Mouse (Mus musculus) retina, postnatal 7 days (tissue): ENCODE data around the gene Cdkal1.

Experiments
- DNase-seq: peaks from one replicate; pipeline ENCODE4 v3.0.0-alpha.2; 2012; ENCODE audit warnings: low read depth, low spot score

Cdkal1 gene

DNA sequence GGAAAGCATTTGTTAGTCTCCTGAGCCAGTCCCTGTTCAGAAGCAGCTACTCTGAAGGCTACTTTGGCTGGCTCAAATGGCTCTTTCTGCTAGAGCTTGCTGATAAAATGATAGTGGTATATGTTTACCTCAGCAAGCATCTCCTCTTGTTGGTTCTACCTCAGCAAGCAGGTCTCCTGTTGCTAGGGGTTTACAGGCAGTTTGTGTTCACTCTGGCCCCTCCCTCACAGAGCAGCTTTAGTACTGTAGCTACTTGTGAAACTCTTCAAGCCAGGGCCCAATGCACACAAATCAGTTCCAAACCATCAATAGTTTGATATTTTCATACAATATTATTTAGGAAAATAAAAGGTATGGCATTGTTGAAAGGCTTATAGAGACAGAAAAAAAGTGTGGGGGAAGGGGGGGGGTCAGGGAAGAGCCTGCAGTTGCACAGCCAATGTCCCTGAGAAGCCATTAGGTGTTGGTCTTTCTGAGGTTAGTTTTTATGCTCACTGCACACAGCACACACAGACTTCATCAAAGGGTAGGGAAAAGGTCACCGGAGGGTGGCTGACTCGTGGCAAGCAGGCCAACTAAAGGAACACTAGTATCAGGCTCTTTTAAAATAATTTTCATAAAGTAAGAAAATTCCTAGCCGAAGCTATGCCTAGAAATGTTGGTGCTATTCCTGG lies 499.9 kb downstream of the Cdkal1 start:
- no peak for DNase-seq

DNA sequence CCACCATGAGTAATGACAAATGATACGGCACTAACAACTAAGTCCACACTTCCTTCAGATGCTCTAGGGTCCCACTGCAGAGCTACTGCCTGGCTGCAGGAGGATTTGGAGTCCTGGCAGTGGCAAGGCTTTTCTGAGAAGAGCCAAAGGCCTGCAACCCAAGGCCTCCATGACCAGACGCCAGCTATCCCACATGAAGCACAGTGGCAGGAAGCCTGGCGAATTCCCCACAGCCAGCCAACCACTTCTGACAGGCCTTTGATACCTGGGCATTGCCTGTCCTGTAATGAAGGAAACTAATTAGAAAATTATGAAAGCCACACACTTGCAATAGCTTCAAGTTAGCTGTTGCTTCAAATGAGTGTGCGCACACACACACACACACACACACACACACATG lies 500.5 kb downstream of the Cdkal1 start:
- no peak for DNase-seq

DNA sequence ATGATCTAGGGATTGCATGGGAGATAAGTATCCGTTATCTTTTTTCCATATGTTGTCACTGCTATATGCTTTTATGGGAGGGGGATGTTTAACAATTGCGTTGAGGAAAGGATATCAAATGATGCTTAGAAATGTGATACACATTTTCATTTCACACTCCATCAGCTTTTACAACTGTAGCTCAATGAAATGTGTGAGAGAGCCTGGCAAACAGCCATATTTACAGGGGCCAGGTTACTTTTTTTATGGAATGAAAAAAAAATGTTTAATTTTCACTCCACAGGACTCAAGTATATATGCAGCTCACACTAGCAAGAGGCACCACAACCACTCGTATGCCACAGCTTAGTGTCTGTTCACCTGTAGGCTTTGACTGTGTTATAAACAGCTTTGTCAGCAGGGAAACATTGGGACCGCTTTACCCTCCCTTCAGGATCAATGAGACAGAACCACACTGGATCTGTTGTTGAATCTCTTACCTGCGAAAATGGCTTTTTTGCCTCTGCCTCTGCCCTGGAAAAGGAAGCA lies 501.5 kb downstream of the Cdkal1 start:
- DNase-seq, result no peak

DNA sequence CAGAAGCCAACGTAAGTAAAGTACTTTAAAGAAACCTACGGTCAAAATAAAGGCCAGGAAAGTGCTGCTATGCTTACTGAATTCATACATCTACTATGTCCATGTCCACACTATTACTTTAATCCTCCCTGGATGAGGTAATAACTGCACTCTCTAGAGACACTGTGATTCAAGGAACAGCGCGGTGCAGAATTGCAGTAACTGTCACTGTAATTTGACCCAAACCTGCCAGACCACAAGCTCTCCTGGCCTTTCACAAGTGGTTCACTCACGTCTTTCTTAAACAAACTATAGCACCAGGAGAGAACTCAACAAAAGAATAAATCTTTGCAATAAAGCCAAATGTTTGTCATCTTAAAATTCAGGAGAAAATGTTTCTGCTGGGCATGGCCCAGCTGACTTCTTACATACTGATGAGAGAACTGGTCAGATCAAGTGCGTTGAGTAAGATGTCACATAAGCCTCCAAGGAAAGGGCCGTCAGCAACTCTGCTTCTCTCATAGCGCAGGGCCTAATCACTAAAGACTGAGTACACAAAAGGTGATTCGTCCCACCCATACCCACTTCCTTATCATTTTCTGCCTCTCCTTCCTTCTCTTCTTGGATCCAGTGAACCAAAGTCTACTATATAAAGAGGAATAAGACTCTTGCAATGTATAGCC lies 504.3 kb downstream of the Cdkal1 start:
- DNase-seq, result no peak

DNA sequence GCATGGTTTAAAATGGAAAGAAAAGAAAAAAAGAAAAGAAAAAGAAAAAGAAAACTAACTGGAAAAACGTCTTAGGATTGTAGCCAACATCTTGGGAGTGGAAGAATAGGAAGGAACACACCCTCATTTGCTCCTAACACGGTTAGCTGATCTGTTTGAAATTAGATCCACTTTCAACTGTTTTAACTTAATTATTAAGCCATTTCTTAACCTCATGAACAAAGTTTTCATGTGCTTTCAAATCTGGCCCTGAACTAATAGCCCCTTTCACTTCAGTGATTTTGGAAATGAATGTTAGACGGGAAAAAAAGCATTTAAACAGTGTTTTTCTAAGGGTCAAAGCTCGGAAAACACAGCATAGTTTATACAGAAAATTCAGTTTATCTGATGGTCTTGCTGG lies 505.5 kb downstream of the Cdkal1 start:
- DNase-seq, result no peak

DNA sequence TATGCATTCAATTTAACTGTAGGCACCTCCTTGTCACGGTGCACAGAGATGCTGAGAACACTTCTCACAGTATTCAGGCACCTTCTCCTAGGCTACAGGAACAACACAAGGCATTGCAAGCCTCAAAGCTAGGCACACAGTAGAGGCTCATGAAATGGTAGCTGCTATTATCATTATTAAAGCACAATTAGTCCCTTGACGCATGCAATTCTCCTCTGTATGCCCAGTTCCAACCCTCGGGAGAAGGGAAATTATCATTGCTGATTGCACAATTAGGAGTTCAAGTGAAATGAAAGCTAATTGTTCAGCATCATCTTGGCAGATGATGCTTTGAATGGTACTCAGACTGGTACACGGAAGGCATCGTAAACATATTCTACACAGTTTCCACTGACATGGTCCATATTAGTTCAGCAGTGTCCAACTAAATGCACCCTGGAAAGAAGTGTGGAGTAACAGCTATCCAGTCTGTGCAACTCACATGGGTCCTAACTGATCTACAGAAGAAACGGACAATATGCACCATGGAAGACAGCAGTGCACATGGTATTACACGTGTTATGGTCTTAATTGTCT lies 506.0 kb downstream of the Cdkal1 start:
- DNase-seq, result no peak

DNA sequence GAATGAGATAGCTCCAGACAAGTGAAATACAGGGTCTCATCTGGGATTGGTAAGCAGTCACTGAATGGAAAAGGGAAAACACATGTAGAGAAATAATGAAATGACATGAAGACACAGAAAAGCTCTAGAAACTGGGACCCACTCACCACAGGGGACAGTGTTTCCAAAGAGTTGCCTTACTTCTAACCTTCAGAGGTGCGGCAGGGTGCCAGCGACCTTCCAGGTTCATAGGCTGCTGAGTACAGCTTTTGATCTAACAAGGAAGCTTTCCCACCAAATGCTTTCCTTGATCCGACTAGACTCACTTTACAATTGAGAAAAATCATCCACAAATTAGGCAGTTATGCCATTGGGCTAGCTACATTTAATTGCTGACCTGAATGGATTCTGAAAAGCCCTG lies 507.1 kb downstream of the Cdkal1 start:
- DNase-seq, result no peak

DNA sequence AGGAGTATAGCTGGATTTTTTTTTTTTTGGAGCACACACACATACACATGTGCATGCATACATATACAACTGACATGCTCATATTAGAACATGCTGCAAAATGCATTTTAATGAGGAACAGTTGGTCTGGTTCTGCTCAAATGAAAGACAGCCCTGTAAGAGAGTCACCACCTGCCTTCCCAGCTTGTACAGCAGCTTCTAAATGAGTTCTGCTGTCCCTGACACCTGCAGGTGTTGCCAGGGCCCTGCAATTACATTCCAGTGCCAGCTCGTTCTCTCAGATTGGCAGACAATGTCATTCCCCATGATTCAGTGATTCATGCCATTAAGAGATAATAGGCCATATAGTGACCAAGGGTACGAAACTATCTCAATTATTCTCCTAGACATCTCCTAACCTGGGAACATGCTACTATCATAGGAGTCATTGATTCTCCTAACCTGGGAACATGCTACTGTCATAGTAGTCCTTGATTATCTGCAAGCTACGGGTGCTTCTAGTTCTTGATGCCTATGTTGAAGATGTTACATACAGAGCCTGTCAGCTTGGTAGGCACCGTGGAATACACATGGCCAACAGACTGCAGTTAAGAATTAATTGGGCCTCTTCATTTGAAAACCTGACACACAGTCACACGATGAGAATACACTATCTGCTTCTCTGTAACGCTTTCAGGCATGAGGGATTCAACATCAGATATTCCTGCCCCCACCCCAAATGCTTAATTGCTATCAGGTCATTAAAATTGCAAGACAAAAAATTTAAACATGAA lies 522.6 kb downstream of the Cdkal1 start:
- no peak for DNase-seq

DNA sequence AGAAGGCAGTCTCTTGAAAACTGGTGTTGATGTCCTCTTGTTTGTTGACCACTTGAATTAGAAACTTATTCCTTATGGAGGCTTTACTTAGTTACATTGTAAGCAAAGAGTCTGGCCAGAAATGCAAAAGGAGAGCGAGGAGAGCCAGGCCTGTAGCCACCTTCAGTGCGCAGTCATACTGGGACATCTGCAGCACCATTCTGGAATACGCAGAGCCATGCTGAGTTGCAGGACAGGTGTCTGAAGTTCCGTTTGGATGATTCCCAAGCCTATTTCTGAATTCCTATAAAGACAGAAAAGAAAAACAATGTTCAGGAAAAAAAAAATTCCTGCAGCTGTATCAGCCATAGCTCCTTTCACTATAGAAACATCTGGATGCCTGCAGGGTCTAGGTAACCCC lies 529.5 kb downstream of the Cdkal1 start:
- no peak for DNase-seq

DNA sequence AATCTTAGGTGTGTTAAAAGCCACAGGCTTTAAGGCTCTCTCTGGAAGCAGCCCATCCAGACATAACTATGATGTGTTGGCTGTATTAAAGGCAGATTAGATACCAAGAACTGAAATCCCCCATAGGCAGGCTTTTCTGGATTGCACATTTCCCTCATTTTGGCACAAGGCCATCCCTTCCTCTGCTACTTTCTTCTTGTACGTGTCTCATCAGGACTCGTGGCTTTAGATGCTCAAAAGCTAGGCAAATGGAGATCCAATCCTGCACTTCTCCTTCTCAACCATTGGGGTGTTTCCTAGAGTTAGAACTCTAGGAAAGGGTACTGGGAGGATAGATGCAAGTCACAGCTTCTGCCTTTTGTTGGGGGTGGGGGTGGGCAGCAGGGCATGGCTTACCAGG lies 535.1 kb downstream of the Cdkal1 start:
- no peak for DNase-seq

DNA sequence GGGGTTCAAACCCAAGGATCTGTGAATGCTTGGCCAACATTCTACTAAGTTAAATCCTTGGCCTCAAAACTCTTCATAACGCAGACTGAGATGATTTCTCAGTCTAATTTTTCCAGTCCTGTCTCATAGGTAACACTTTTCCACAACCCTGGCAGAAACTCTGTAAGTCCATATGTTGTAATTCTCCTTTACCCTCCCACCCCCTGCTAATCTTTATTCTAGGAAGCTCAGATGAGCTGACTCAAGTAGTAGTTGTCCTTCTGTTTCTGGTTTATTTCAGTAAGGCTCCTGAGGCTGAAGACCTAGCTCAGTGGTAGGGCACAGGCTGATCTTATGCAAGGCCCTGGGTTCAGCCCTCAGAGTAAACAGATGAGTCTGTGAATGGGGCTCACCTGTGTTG lies 537.8 kb downstream of the Cdkal1 start:
- DNase-seq, result no peak

DNA sequence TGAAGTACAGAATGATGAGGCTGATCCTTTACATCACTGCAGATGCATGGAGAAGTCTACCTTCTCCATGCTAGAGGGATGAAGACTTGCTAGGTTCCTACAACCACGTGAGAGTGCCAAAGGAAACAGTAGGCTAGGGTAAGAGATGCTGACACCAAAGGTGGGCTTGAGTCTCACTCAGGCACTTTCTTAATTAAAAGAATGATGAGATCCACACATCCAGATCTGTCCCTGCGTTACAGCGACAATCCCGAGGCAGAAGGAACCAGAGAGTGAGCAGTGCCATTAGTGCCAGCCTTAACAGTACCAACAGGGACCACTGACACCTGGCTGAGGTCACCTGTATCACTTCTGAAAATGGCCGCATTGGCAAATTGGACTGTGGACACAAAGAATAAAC lies 539.2 kb downstream of the Cdkal1 start:
- DNase-seq, result no peak

DNA sequence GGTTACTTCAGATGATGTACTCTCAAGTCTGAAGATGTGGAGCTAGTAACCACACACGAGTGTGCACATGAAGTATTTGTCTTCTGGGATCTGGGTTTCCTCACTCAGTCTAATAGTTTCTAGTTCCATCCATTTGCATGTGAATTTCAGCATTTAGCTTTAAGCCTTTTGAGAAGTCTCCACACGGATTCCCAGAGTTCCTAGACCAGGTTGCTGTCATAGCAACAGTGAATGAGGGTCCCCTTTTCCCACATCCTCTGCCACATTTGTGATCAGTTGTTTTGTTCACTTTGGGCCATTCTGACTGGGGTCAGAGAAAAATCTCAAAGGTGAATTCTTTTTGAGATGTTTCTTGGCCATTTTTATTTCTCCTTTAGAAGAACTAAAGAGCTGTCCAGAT lies 543.4 kb downstream of the Cdkal1 start:
- DNase-seq, result no peak

DNA sequence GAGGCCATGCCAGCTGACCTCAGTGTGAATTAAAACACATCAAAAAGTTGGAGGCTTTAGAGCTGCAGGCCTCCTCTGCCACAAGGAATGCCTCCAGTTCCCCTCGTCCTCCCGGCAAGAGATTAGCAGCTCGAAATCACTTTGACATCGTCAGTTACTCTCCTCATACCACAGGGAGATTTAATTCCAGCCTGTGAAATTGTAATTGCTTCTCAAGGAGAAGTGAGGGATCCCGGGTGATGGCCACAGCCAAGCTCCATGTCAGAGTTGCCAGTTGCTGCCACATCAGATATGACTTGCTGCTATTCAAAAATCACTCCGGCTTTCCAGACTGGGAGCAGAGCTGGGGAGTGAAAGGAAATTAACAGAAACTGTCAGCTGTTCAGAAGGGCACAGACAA lies 548.1 kb downstream of the Cdkal1 start:
- DNase-seq, result no peak

DNA sequence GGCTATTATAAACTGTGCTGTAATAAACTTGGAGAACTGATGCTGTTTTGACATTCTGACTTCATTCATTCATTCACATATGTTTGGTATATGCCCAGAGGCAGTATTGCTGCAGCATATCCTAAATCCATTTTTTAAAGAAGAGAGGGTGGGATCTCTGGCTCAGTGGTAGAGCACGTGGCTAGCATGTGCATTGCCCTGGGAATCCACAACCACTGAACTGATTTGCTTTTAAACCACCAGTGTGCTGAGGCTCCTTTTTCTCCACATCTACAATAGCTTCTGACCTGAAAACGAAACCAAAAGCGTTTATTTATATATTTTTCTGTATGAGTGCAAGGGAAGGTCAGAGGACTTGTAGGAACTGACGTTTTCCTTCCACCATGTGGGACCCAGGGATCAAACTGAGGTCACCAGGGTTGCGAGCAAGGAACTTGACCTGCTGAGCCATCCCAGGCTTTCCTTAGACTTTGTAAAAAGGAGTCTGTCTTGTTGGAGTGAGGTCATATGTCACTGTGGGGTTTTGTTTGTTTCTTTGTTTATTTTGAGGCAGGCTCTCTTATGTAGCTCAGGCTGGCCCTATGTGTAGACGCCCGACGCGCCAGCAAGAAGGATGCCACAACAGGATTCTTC lies 562.8 kb downstream of the Cdkal1 start:
- DNase-seq, result no peak

DNA sequence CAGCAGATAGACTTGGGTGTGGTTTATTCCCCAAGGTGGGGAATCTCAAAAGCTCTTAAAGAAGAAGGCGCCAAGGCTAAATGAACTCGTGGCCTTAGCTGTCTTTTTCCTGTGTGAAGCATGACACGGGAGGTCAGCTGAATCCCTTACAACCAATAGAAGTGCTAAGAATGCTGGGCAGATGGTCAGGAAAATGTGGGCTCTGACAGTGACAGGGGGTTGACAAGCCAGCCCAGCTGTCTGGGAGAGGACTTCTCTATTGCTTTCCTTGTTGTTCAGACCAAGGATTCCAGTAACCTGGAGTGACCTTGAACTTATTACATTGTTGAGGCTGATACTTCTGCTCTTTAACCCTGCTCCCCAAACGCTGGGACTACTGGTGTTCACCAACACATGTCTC lies 564.9 kb downstream of the Cdkal1 start:
- DNase-seq, result no peak

DNA sequence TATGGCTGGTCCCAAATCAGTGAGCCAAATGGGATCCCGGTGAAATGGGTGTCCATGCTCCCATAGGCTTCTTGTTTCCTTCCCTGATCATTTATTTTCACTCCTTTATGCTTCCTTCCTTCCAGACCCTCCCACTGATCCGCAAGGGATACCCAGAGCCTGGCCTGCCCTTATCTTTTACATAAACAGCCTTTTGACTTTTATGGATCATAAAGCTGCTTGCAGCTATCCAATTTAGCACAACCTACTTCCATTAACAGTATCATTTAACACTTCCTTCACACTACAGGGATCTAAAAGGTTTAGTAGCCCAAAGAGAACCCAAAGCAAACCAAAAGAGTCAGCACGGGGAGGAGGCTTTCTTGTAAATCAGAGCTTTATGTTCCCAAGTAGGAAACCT lies 570.4 kb downstream of the Cdkal1 start:
- no peak for DNase-seq

DNA sequence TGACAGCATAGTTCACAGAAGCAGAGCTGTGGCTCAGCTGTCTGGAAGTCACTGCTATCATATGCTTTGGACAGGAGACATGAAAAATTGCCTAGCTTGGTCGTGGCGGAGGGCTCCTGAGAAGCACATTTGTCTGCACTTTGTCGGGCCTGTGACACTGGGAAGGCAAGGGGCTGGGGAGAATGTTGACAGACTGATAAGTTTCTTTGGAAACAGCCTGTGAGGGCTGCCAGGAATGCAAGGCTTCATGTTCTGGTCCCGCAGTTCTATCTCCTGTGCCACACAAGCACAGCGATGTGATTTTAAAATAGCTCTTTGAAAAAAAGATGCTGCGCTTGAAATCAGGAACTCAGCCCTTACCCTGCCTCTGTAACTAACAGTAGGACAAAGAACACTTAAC lies 573.9 kb downstream of the Cdkal1 start:
- DNase-seq, result no peak

DNA sequence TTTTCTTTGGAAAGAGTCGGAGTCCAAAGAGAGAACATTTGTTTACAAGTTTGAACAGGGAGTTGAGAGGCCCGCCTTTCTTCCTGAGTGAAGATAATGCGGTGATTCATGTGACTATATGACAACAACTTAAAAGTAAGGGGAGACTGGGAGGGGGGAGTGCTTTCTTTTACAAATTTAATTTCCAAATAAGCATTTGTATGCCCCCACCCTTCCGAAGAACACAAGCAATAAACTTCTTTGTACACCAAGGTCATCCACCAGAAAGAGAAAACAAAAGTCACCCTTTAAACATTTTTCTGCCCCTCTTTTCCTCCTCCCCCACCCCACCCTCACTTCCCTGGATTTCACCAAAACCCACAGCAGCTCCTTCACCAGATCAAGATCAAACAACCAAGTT lies 577.3 kb downstream of the Cdkal1 start:
- no peak for DNase-seq

DNA sequence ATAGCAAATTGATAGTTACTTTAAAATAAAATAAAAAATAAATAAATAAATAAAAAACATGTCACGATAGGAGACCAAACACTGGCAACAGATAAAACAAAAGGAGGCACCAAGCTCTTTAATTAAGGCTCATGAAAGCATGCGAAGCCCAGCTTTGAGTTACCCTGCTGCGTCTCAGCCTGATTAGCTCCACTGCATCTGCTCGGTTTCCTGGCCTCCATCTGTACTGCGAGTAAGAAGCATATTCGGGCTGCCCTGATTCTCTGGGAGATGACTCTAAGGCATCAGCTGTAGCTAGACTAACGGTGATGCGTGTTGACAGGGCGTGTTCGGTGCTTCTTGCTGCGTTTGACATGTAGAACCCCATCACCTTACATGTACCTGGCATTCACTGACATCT lies 581.2 kb downstream of the Cdkal1 start:
- peak; percentile 19 for DNase-seq

DNA sequence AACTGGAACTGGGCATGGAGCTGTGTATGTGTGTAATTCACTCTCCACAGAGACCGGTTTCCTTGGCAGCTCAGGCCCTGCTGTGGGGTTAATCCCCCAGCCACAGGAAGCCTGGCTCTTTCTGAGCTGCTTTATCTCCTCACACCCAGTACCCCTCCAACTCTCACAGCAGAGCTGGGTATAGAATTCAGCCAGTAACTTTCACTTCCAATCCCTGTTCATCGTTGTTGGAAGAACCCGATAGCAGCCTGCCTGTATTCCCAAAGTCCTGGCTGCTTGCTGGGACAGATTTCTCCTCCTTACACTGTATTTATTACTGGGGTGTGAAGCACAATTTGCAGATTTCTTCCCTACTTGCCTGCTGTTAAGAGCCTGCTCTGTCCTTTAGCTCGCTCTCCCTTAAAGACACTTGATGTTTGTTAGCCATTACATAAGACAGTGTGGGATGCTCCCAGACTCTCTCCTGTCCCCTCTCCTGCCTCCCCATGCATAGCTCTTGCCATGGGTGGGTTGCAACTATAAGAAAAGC lies 581.7 kb downstream of the Cdkal1 start:
- DNase-seq, result no peak

DNA sequence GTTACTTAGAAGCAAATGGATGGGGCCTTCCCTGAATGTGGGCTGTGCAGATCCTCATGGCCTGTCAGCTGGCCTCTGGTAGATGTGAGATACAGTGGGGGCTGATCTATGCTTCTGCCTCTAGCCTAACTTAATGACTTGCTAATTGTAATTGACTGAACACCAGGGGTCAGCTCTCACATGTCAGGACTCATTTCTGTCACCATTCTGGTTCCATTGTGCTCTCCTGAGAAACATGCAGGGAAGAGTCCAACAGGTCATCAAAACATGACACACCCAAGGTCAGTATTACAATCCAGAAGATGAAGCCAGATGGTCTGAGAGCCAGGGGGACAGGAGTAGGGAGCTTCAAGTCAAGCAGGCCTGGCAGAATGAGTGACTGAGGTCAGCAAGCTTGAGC lies 584.0 kb downstream of the Cdkal1 start:
- DNase-seq, result no peak
